Mouse (Mus musculus) CD4-positive, CD25-positive, alpha-beta regulatory T cell (primary cell): ENCODE results near the gene Slc17a9. TPM values are rescaled to one million over a fixed set of nuclear protein-coding genes. Genes with fewer than 3 reads are reported as not detected.

Source experiments
- polyA plus RNA-seq: library from polyadenylated mRNA; unstranded; fragments of 100-300 nt; shearing (Covaris generic); gene quantifications from one replicate; pipeline ENCODE4 v1.2.1, GENCODE M21; 2017

Slc17a9 gene
- polyA plus RNA-seq, result 111 TPM

GRCm38 (mm10) chr2:180724585-180725413, at the start of gene Slc17a9:
Gene Slc17a9, plus strand, starts transcription at chr2:180725263.

GRCm38 (mm10) chr2:180709923-180710272, 15.2 kb upstream of the Slc17a9 start, which contains the start of the genes Dido1 and Gid8:
Gene Dido1, minus strand, starts transcription at chr2:180709999.
Gene Gid8, plus strand, starts transcription at chr2:180710117.

GRCm38 (mm10) chr2:180776793-180777192, 51.7 kb downstream of the Slc17a9 start, which contains the start of gene Bhlhe23:
Gene Bhlhe23, minus strand, starts transcription at chr2:180776900.

Other genes starting within 250 kb of the Slc17a9 start
- gene Ntsr1, start 225.3 kb upstream of the Slc17a9 start, polyA plus RNA-seq, result not detected
- 64.1 TPM for gene Mrgbp, start 144.0 kb upstream of the Slc17a9 start, polyA plus RNA-seq
- gene Ogfr, start 136.0 kb upstream of the Slc17a9 start, polyA plus RNA-seq, result 74.9 TPM
- 1.6 TPM for gene Col9a3, start 127.5 kb upstream of the Slc17a9 start, polyA plus RNA-seq
- 0.16 TPM for gene Tcfl5, start 82.6 kb upstream of the Slc17a9 start, polyA plus RNA-seq
- gene Dido1, start 15.3 kb upstream of the Slc17a9 start, polyA plus RNA-seq, result 54.7 TPM
- gene Gid8, start 15.1 kb upstream of the Slc17a9 start, polyA plus RNA-seq, result 33.3 TPM
- not detected for gene Bhlhe23, start 51.6 kb downstream of the Slc17a9 start, polyA plus RNA-seq
- gene Ythdf1, start 195.7 kb downstream of the Slc17a9 start, polyA plus RNA-seq, result 78.8 TPM
- not detected for gene Birc7, start 203.8 kb downstream of the Slc17a9 start, polyA plus RNA-seq
- not detected for gene Nkain4, start 229.4 kb downstream of the Slc17a9 start, polyA plus RNA-seq
- gene Arfgap1, start 242.0 kb downstream of the Slc17a9 start, polyA plus RNA-seq, result 75.0 TPM